Mouse (Mus musculus) testis, postnatal 10 days (tissue): ENCODE data around the gene Prpf39.

Source experiments
- DNase-seq: peaks from one replicate; pipeline ENCODE4 v3.0.0; 2021; ENCODE audit warnings: low spot score

Prpf39 gene

DNA sequence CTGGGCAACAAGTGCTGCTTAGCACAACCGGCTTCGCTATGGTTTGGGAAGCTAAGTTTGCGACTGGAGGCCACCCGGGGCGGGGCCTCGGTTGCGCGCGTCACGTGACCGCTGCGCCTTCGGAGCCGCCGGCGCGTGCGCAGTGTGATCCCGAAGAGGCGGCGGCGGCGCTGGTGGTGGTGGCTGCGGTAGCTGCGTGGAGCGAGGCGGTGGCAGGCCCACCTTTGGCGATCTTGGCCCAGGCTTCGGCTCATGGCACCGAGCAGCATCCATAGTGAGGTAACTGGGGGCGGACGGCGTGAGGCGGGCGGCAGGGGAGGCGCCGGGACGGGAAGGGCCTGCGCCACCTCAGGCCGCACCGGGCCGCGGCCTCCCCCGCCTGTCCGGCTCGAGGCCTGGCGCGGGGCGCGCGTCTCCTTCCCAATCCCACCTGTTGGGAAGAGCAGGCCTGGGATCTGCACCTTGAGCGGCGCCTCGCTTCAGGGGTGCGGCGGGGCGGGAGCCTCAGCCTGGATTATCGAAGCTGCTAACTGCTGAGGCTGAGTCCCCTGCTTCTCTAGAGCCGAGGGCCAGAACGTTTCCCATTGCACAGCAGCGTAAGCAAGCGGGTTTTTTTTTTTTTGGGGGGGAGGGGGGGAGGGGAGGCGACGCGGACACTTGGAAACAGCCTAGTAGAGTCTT is at the start of gene Prpf39:
Gene Prpf39 (plus strand): TSS at position 144 of the 681 bp plus-strand sequence.
- DNase-seq = peak; percentile 97

- DNase-seq = no peak
These were observed 28.4 kb upstream of the Prpf39 start for GRCm38 (mm10) chr12:65007725-65008124.

- DNase-seq = no peak
These were observed 13.3 kb upstream of the Prpf39 start for GRCm38 (mm10) chr12:65022842-65023241.

GRCm38 (mm10) chr12:65035839-65036189 is 319 bp upstream of the Prpf39 start:
- DNase-seq = no peak

GRCm38 (mm10) chr12:65036892-65037545 is 886 bp downstream of the Prpf39 start:
- DNase-seq = no peak

GRCm38 (mm10) chr12:65037546-65037937 is 1.4 kb downstream of the Prpf39 start:
- no peak for DNase-seq

GRCm38 (mm10) chr12:65048799-65049198 is 12.7 kb downstream of the Prpf39 start:
- no peak for DNase-seq

GRCm38 (mm10) chr12:65058203-65058602 is 22.1 kb downstream of the Prpf39 start:
- DNase-seq = no peak

DNA sequence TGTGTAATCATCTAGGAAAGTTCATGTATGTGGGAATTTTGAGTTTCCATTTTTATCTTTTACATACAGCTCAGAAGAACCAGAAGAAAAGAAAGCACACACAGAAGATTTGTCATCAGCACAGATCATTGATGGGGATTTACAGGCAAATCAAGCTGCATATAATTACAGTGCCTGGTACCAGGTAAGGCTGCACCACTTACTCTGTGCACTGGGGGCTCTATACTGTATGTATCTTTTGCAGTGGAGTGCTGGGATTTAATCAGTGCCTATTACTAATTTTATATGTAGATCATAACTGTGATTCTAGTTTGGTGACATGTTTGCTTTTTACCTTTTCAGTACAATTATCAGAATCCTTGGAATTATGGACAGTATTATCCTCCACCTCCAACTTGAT is 24.9 kb downstream of the Prpf39 start:
- no peak for DNase-seq

DNA sequence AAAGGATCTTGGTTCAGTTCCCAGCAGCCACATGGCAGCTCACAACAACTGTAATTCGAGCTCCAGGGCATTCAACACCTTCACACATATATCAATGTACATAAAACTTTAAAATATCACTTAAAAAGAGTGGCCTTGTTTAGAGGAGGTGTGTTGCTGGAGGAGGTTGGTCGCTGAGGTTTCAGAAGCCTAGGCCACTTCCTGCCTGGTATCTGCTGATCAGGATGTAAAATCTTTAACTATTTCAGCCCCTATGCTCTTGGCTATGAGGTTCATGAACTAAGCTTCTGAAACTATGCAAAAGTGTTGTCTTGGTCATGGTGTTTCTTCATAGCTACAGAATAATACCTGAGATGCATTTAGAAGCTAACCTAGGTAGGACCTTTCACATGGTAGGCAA is 29.1 kb downstream of the Prpf39 start:
- no peak for DNase-seq

DNA sequence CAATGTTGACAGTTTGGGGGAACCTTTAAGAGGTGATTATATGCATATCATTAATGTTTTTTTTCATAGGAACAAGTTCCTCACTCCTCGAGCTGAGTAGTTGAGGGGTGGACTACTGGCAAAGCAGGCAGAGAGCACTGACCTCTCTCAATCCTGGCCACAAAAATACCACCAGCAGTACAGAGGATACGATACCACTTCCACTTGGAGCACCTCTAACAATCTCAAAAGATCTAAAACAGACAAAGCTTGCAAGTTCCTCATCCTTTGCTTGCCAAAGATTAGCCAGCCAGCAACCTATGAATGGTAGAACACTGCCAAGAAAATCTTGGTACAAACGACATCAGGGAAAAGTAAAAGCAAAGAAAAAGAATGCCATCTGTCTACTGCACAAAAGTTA is 30.1 kb downstream of the Prpf39 start:
- DNase-seq = no peak

DNA sequence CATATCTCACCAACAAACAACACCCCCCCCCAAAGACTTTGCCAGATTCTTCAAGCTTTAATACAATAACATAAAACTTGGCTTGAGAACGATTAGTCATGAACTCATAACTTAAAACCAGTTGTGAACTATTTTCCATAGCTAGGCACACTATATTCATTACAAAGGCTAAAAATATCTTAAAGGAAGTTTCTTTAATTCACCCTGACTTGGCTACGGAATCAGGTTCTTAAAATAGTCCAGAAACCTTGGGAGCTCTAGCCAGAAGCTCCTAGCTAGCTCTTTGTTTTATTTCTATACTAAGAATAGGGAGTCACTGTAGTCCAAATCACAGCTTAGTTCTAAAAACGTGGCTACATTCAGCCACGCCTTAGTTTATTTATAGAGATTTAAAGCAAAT is 32.3 kb downstream of the Prpf39 start:
- DNase-seq = no peak

- no peak for DNase-seq
These were observed 36.9 kb downstream of the Prpf39 start for GRCm38 (mm10) chr12:65072911-65073610.

DNA sequence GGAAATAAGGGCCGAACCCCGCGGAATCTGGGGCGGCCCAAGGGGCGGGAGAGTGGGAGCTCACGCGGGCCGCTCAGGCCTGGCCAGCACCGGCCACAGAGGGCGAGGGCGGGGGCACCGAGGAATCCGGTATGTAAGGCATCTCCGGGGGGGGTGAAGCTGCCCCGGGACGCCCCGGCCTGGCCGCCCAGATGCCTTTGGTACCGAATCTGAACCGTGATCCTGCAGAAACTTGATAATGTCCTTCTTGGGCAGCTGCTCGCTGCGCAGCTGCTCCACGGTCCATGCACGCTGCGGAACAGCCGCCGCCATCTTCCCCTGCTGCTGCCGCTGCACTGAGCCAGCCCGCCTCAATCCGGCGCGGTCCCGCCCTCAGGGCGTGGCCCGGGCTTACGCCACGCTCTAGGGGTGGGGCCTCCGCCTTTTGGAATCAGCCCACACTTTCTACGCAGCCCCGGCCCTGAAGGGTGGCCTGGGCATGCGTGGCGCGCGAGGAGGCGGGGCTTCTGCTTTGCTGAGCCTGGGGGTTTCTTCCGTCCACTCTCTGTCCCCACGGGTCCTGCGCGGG is 37.6 kb downstream of the Prpf39 start, which contains the start of gene Fkbp3:
Gene Fkbp3 (minus strand): TSS at position 397 of the 568 bp plus-strand sequence.
- DNase-seq = peak; percentile 99

GRCm38 (mm10) chr12:65074651-65075050 is 38.5 kb downstream of the Prpf39 start:
- DNase-seq = no peak

DNA sequence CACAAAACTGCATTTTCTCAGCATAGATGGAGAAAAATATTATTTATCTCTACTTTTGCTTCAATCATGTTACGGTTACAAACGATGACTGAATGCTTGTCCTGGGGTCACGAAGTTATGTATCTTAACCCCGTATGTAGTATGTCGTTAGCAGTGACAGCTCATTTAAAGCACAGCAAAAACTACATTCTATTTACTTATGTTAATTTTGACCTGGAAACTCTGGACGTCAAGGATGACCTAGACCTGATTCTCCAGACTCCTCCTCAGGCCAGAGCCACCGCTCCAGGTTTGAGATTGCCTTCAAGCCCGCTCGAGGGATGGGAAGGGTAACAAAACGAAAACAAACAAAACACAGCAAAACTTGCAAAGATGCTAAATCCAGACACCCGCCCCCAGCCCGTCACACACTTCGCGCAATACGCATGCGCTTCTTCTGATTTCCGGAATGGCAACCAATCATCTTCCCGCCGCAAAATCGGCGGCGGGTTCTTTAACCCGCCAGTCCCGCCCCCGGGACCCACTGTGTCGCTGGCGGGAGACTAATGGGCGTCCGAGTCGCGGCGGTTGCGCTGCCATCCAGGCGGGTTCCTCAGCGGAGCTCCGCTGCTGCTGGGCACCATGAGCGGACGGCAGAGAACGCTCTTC is 39.1 kb downstream of the Prpf39 start, which contains the start of gene Fancm:
Gene Fancm (plus strand): TSS at position 519 of the 648 bp plus-strand sequence.
- peak; percentile 89 for DNase-seq

GRCm38 (mm10) chr12:65075733-65076310 is 39.7 kb downstream of the Prpf39 start:
- DNase-seq = peak; percentile 65

GRCm38 (mm10) chr12:65076906-65077305 is 40.8 kb downstream of the Prpf39 start:
- DNase-seq = no peak

- DNase-seq = no peak
These were observed 72.6 kb downstream of the Prpf39 start for GRCm38 (mm10) chr12:65108746-65109145.

- no peak for DNase-seq
These were observed 75.4 kb downstream of the Prpf39 start for GRCm38 (mm10) chr12:65111503-65111902.

DNA sequence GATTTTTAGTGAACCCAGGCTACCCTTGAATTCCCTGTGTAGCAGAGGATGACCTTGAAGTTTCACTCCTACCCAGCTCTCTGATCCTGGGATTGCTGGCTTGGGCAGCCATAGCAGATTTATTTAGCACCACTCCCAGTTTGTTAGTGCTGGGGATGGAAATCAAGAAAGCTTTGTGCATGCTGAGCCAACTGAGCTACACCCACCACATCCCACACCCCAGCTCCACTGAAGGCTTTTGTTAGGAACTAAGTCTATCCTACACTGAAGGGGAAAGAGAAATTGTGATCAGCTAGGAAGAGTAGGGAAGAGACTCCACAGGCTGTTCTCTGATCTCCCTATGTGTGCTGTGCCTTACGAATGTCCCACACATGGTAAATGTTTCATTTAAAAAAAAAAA is 76.7 kb downstream of the Prpf39 start:
- no peak for DNase-seq
